Mouse (Mus musculus): Measurements from ENCODE around the gene Olfr12. TPM values are rescaled to one million over a fixed set of nuclear protein-coding genes. Genes with fewer than 3 reads are reported as not detected.

Gene Olfr12
- total and polyA plus RNA-seq, 2 experiments from 2014 or later: not detected

DNA sequence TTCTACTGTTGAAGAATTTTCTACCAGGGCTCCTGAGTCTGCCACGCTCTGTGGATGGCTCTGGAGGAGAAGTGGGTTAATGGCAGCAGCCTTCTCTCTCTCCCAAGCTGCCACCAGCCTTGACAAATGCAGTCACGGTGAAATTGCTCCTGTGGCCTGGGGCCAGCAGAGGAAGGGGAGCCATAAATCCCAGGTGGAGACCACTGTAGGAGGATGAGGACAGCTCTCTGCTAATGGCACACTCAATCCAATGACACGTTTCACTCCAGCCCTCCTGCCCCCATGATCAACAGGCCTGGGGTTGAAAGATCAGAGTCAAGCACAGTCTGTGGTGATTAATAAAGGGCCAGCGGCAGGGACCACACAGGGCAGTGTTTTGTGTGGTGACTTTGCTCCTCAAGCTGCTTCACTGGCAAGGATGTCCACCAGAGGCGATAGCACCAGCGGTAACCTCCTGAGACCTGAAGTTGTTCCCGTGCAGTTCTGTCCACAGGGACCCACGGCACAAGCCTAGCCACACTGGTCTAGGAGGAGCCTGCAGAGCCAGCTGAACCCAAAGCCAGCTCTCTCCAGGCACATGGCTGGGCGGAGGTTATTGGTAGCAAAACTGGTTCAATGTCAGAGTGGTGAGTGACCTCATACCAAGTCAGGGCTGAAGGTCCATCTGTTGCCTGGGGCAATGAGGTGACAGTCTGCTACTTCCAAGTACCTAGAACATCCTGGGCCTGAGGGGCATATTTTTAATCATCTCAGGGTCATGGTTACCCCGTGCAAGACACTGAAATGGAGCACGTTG is 39.6 kb downstream of the Olfr12 start:
- ATAC-seq (ENCODE audit: low FRiP score) (no peak), DNase-seq (ENCODE audit: low spot score) (no peak)
- Histone ChIP-seq H3K9ac (replicated peaks; ENCODE audit: low read length, poor library complexity, severe bottlenecking) (no peak overlapping the region), H3K36me3 (ENCODE audit: insufficient read depth, low read length) (no peaks in the 10 kb centered on the region), H3K4me1 (ENCODE audit: insufficient read depth, low read length) (no peaks in the 10 kb centered on the region), H3K9me3 (ENCODE audit: low read length) (no peaks in the 10 kb centered on the region), H3K27ac (ENCODE audit: low read depth, low read length) (no peak overlapping the region), H3K4me2 (ENCODE audit: low read depth, low read length, poor library complexity, severe bottlenecking) (no peak overlapping the region), H3K4me3 (ENCODE audit: low read depth, low read length) (no peak overlapping the region), H3K27me3 (ENCODE audit: insufficient read depth, low read length) (no peaks in the 10 kb centered on the region)
- no peak for TF ChIP-seq CTCF (IDR thresholded peaks at IDR 0.05)
- WGBS: 80% methylated on average over 11 of the region's 11 CpGs

DNA sequence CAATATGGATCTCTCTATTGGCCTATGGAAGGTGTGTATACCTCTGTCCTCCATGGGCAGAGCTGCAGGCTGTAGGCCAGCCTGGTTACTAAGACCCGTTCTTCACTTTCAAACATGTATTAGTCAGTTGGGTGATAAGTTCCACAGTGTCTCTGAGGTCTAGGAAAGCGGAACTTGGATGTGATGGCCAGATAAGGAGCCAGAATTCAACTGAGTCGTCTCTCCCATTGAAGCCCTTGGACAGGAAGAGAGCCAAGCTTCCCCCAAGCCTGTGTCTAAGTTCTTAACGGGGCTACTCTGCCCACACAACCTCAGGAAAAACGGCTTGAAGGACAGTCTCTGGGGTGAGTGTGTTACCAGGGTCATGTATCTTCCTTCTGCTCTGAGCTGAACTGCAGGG is 41.8 kb downstream of the Olfr12 start:
- Histone ChIP-seq H3K4me2 (ENCODE audit: low read depth, low read length, poor library complexity, severe bottlenecking) (no peak overlapping the region), H3K4me3 (ENCODE audit: low read depth, low read length) (no peak overlapping the region), H3K9me3 (ENCODE audit: low read length) (no peaks in the 10 kb centered on the region), H3K4me1 (ENCODE audit: insufficient read depth, low read length) (no peaks in the 10 kb centered on the region), H3K36me3 (ENCODE audit: insufficient read depth, low read length) (no peaks in the 10 kb centered on the region), H3K27ac (ENCODE audit: low read depth, low read length) (no peak overlapping the region), H3K9ac (replicated peaks; ENCODE audit: low read length, poor library complexity, severe bottlenecking) (no peak overlapping the region), H3K27me3 (ENCODE audit: insufficient read depth, low read length) (no peaks in the 10 kb centered on the region)
- no peak for DNase-seq (ENCODE audit: low spot score)
- no peak for TF ChIP-seq CTCF (IDR thresholded peaks at IDR 0.05)
- 64% methylated on average over 5 of the region's 5 CpGs for WGBS
- ATAC-seq (ENCODE audit: low FRiP score): no peak

DNA sequence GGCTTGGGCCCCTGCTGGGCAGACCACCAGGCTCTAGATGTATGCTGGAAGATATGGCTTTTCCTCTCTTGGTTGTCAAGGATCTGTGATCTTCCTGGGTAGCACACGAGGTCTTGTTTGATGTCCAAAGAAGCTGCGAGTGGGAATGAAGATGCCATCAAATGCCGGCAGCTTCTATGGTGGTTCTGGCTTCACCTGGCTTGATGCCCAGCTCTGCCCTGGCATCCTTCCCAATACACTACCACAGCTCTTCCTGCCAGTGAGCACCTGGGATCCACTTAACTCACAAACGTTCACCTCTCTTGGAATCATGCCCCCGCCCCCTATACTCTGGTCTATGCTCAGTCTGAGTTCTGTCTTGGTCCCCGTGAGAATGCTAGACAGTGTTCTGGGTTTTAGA is 49.5 kb downstream of the Olfr12 start:
- WGBS: 71% methylated on average over 6 of the region's 6 CpGs
- no peaks in the 10 kb centered on the region for H3K9me3 ChIP-seq (ENCODE audit: low read length)
- no peak overlapping the region for H3K9ac ChIP-seq (replicated peaks; ENCODE audit: low read length, poor library complexity, severe bottlenecking)
- DNase-seq (ENCODE audit: low spot score) (peak; percentile 22), ATAC-seq (ENCODE audit: low FRiP score) (no peak)
- no peak overlapping the region for H3K27ac ChIP-seq (ENCODE audit: low read depth, low read length)
- TF ChIP-seq CTCF (IDR thresholded peaks at IDR 0.05): no peak
- no peak overlapping the region for H3K4me2 ChIP-seq (ENCODE audit: low read depth, low read length, poor library complexity, severe bottlenecking)
- no peak overlapping the region for H3K4me3 ChIP-seq (ENCODE audit: low read depth, low read length)
- no peaks in the 10 kb centered on the region for H3K36me3 ChIP-seq (ENCODE audit: insufficient read depth, low read length)
- no peaks in the 10 kb centered on the region for H3K4me1 ChIP-seq (ENCODE audit: insufficient read depth, low read length)
- H3K27me3 ChIP-seq (ENCODE audit: insufficient read depth, low read length): no peaks in the 10 kb centered on the region

DNA sequence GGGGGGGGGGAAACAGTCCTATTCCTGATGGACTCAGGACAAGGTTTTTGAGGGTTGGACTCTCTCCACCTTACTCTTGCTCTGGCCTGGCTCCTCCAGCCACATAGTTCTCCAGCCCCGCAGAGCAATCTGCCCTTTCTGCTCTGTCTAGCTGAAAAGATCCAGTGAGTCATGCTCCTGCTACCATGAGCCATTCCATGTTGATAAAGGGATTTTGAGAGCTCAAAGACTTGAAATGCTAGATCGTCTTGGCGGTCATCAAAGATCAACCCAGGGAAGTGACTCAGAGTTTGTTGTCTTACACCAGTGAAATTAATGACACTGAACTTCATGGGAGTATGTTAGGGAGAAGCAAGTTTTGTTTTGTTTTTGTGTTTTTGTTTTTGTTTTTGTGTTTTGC is 51.8 kb downstream of the Olfr12 start:
- TF ChIP-seq CTCF (IDR thresholded peaks at IDR 0.05): no peak
- no peak for DNase-seq (ENCODE audit: low spot score)
- no peak overlapping the region for H3K4me3 ChIP-seq (ENCODE audit: low read depth, low read length)
- H3K9ac ChIP-seq (replicated peaks; ENCODE audit: low read length, poor library complexity, severe bottlenecking): no peak overlapping the region
- H3K36me3 ChIP-seq (ENCODE audit: insufficient read depth, low read length): no peaks in the 10 kb centered on the region
- ATAC-seq (ENCODE audit: low FRiP score): no peak
- H3K4me2 ChIP-seq (ENCODE audit: low read depth, low read length, poor library complexity, severe bottlenecking): no peak overlapping the region
- no peak overlapping the region for H3K27ac ChIP-seq (ENCODE audit: low read depth, low read length)
- H3K4me1 ChIP-seq (ENCODE audit: insufficient read depth, low read length): no peaks in the 10 kb centered on the region
- no peaks in the 10 kb centered on the region for H3K9me3 ChIP-seq (ENCODE audit: low read length)
- no peaks in the 10 kb centered on the region for H3K27me3 ChIP-seq (ENCODE audit: insufficient read depth, low read length)
- 95% methylated on average over 3 of the region's 3 CpGs for WGBS

DNA sequence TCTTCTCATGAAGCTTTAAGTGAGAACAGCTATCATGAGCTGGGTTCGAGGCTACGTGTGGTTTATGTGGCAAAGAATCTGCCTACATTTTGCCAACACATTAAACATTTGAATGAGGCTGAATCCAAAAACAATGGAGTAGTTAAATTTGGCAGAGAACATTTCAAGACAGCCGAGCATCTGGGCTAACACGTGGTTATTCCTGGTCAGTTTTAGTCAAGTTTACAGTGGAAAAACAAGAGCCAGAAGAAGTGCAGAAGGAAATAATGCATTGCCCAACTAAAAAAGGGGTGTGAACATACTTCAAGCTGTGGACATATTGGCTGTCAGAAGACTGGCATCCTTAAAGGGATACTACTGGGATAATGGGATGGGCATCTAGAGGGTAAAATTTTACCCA is 53.7 kb downstream of the Olfr12 start:
- ATAC-seq (ENCODE audit: low FRiP score) (no peak), DNase-seq (ENCODE audit: low spot score) (no peak)
- H3K27me3 ChIP-seq (ENCODE audit: insufficient read depth, low read length): no peaks in the 10 kb centered on the region
- no peak overlapping the region for H3K4me2 ChIP-seq (ENCODE audit: low read depth, low read length, poor library complexity, severe bottlenecking)
- H3K36me3 ChIP-seq (ENCODE audit: insufficient read depth, low read length): no peaks in the 10 kb centered on the region
- WGBS: 85% methylated on average over 4 of the region's 4 CpGs
- no peaks in the 10 kb centered on the region for H3K4me1 ChIP-seq (ENCODE audit: insufficient read depth, low read length)
- H3K9ac ChIP-seq (replicated peaks; ENCODE audit: low read length, poor library complexity, severe bottlenecking): no peak overlapping the region
- no peak overlapping the region for H3K4me3 ChIP-seq (ENCODE audit: low read depth, low read length)
- no peak for TF ChIP-seq CTCF (IDR thresholded peaks at IDR 0.05)
- H3K27ac ChIP-seq (ENCODE audit: low read depth, low read length): no peak overlapping the region
- no peaks in the 10 kb centered on the region for H3K9me3 ChIP-seq (ENCODE audit: low read length)

Other genes starting within 250 kb of the Olfr12 start
- 168 and 219 TPM in 2 replicates for gene Ndufa10, start 143.9 kb upstream of the Olfr12 start, total RNA-seq (2014; rRNA removed)
- 329 and 363 TPM in 2 replicates for gene Ndufa10, start 143.9 kb upstream of the Olfr12 start, polyA plus RNA-seq (2015; fragmentation: Nextera tagmentation; extraction: Ambion mirVana)
- gene Olfr1416, start 132.7 kb upstream of the Olfr12 start, total RNA-seq (2014; rRNA removed): not detected in 2 replicates
- not detected in 2 replicates for gene Olfr1416, start 132.7 kb upstream of the Olfr12 start, polyA plus RNA-seq (2015; fragmentation: Nextera tagmentation; extraction: Ambion mirVana)
- not detected in 2 replicates for gene Olfr1415, start 121.7 kb upstream of the Olfr12 start, total RNA-seq (2014; rRNA removed)
- gene Olfr1415, start 121.7 kb upstream of the Olfr12 start, polyA plus RNA-seq (2015; fragmentation: Nextera tagmentation; extraction: Ambion mirVana): not detected in 2 replicates
- gene Olfr1414, start 99.1 kb upstream of the Olfr12 start, total RNA-seq (2014; rRNA removed): not detected in 2 replicates
- not detected in 2 replicates for gene Olfr1414, start 99.1 kb upstream of the Olfr12 start, polyA plus RNA-seq (2015; fragmentation: Nextera tagmentation; extraction: Ambion mirVana)
- not detected in 2 replicates for gene Olfr1413, start 46.5 kb upstream of the Olfr12 start, total RNA-seq (2014; rRNA removed)
- gene Olfr1413, start 46.5 kb upstream of the Olfr12 start, polyA plus RNA-seq (2015; fragmentation: Nextera tagmentation; extraction: Ambion mirVana): not detected in 2 replicates
- gene Olfr1412, start 32.0 kb upstream of the Olfr12 start, total RNA-seq (2014; rRNA removed): not detected in 2 replicates
- not detected in 2 replicates for gene Olfr1412, start 32.0 kb upstream of the Olfr12 start, polyA plus RNA-seq (2015; fragmentation: Nextera tagmentation; extraction: Ambion mirVana)
- not detected in 2 replicates for gene Olfr1411, start 23.4 kb upstream of the Olfr12 start, total RNA-seq (2014; rRNA removed)
- gene Olfr1411, start 23.4 kb upstream of the Olfr12 start, polyA plus RNA-seq (2015; fragmentation: Nextera tagmentation; extraction: Ambion mirVana): not detected in 2 replicates
- not detected in 2 replicates for gene Olfr1410, start 12.0 kb upstream of the Olfr12 start, total RNA-seq (2014; rRNA removed)
- not detected in 2 replicates for gene Olfr1410, start 12.0 kb upstream of the Olfr12 start, polyA plus RNA-seq (2015; fragmentation: Nextera tagmentation; extraction: Ambion mirVana)
- 182 and 297 TPM in 2 replicates for gene Cops9, start 24.2 kb downstream of the Olfr12 start, total RNA-seq (2014; rRNA removed)
- 598 and 604 TPM in 2 replicates for gene Cops9, start 24.2 kb downstream of the Olfr12 start, polyA plus RNA-seq (2015; fragmentation: Nextera tagmentation; extraction: Ambion mirVana)
- gene Otos, start 31.1 kb downstream of the Olfr12 start, total RNA-seq (2014; rRNA removed): not detected in 2 replicates
- 0.69 and 0.96 TPM in 2 replicates for gene Otos, start 31.1 kb downstream of the Olfr12 start, polyA plus RNA-seq (2015; fragmentation: Nextera tagmentation; extraction: Ambion mirVana)
- 151 and 208 TPM in 2 replicates for gene Gpc1, start 213.9 kb downstream of the Olfr12 start, total RNA-seq (2014; rRNA removed)
- 51.8 and 53.3 TPM in 2 replicates for gene Gpc1, start 213.9 kb downstream of the Olfr12 start, polyA plus RNA-seq (2015; fragmentation: Nextera tagmentation; extraction: Ambion mirVana)